Mouse (Mus musculus): Measurements from ENCODE around the gene Cdkal1.

Cdkal1 gene

DNA sequence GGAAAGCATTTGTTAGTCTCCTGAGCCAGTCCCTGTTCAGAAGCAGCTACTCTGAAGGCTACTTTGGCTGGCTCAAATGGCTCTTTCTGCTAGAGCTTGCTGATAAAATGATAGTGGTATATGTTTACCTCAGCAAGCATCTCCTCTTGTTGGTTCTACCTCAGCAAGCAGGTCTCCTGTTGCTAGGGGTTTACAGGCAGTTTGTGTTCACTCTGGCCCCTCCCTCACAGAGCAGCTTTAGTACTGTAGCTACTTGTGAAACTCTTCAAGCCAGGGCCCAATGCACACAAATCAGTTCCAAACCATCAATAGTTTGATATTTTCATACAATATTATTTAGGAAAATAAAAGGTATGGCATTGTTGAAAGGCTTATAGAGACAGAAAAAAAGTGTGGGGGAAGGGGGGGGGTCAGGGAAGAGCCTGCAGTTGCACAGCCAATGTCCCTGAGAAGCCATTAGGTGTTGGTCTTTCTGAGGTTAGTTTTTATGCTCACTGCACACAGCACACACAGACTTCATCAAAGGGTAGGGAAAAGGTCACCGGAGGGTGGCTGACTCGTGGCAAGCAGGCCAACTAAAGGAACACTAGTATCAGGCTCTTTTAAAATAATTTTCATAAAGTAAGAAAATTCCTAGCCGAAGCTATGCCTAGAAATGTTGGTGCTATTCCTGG, 499.9 kb downstream of the Cdkal1 start:
- no peak for DNase-seq (ENCODE audit: low read depth, low spot score)

DNA sequence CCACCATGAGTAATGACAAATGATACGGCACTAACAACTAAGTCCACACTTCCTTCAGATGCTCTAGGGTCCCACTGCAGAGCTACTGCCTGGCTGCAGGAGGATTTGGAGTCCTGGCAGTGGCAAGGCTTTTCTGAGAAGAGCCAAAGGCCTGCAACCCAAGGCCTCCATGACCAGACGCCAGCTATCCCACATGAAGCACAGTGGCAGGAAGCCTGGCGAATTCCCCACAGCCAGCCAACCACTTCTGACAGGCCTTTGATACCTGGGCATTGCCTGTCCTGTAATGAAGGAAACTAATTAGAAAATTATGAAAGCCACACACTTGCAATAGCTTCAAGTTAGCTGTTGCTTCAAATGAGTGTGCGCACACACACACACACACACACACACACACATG, 500.5 kb downstream of the Cdkal1 start:
- no peak for DNase-seq (ENCODE audit: low read depth, low spot score)

DNA sequence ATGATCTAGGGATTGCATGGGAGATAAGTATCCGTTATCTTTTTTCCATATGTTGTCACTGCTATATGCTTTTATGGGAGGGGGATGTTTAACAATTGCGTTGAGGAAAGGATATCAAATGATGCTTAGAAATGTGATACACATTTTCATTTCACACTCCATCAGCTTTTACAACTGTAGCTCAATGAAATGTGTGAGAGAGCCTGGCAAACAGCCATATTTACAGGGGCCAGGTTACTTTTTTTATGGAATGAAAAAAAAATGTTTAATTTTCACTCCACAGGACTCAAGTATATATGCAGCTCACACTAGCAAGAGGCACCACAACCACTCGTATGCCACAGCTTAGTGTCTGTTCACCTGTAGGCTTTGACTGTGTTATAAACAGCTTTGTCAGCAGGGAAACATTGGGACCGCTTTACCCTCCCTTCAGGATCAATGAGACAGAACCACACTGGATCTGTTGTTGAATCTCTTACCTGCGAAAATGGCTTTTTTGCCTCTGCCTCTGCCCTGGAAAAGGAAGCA, 501.5 kb downstream of the Cdkal1 start:
- no peak for DNase-seq (ENCODE audit: low read depth, low spot score)

DNA sequence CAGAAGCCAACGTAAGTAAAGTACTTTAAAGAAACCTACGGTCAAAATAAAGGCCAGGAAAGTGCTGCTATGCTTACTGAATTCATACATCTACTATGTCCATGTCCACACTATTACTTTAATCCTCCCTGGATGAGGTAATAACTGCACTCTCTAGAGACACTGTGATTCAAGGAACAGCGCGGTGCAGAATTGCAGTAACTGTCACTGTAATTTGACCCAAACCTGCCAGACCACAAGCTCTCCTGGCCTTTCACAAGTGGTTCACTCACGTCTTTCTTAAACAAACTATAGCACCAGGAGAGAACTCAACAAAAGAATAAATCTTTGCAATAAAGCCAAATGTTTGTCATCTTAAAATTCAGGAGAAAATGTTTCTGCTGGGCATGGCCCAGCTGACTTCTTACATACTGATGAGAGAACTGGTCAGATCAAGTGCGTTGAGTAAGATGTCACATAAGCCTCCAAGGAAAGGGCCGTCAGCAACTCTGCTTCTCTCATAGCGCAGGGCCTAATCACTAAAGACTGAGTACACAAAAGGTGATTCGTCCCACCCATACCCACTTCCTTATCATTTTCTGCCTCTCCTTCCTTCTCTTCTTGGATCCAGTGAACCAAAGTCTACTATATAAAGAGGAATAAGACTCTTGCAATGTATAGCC, 504.3 kb downstream of the Cdkal1 start:
- no peak for DNase-seq (ENCODE audit: low read depth, low spot score)

DNA sequence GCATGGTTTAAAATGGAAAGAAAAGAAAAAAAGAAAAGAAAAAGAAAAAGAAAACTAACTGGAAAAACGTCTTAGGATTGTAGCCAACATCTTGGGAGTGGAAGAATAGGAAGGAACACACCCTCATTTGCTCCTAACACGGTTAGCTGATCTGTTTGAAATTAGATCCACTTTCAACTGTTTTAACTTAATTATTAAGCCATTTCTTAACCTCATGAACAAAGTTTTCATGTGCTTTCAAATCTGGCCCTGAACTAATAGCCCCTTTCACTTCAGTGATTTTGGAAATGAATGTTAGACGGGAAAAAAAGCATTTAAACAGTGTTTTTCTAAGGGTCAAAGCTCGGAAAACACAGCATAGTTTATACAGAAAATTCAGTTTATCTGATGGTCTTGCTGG, 505.5 kb downstream of the Cdkal1 start:
- no peak for DNase-seq (ENCODE audit: low read depth, low spot score)

DNA sequence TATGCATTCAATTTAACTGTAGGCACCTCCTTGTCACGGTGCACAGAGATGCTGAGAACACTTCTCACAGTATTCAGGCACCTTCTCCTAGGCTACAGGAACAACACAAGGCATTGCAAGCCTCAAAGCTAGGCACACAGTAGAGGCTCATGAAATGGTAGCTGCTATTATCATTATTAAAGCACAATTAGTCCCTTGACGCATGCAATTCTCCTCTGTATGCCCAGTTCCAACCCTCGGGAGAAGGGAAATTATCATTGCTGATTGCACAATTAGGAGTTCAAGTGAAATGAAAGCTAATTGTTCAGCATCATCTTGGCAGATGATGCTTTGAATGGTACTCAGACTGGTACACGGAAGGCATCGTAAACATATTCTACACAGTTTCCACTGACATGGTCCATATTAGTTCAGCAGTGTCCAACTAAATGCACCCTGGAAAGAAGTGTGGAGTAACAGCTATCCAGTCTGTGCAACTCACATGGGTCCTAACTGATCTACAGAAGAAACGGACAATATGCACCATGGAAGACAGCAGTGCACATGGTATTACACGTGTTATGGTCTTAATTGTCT, 506.0 kb downstream of the Cdkal1 start:
- no peak for DNase-seq (ENCODE audit: low read depth, low spot score)

DNA sequence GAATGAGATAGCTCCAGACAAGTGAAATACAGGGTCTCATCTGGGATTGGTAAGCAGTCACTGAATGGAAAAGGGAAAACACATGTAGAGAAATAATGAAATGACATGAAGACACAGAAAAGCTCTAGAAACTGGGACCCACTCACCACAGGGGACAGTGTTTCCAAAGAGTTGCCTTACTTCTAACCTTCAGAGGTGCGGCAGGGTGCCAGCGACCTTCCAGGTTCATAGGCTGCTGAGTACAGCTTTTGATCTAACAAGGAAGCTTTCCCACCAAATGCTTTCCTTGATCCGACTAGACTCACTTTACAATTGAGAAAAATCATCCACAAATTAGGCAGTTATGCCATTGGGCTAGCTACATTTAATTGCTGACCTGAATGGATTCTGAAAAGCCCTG, 507.1 kb downstream of the Cdkal1 start:
- DNase-seq (ENCODE audit: low read depth, low spot score): no peak

DNA sequence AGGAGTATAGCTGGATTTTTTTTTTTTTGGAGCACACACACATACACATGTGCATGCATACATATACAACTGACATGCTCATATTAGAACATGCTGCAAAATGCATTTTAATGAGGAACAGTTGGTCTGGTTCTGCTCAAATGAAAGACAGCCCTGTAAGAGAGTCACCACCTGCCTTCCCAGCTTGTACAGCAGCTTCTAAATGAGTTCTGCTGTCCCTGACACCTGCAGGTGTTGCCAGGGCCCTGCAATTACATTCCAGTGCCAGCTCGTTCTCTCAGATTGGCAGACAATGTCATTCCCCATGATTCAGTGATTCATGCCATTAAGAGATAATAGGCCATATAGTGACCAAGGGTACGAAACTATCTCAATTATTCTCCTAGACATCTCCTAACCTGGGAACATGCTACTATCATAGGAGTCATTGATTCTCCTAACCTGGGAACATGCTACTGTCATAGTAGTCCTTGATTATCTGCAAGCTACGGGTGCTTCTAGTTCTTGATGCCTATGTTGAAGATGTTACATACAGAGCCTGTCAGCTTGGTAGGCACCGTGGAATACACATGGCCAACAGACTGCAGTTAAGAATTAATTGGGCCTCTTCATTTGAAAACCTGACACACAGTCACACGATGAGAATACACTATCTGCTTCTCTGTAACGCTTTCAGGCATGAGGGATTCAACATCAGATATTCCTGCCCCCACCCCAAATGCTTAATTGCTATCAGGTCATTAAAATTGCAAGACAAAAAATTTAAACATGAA, 522.6 kb downstream of the Cdkal1 start:
- no peak for DNase-seq (ENCODE audit: low read depth, low spot score)

DNA sequence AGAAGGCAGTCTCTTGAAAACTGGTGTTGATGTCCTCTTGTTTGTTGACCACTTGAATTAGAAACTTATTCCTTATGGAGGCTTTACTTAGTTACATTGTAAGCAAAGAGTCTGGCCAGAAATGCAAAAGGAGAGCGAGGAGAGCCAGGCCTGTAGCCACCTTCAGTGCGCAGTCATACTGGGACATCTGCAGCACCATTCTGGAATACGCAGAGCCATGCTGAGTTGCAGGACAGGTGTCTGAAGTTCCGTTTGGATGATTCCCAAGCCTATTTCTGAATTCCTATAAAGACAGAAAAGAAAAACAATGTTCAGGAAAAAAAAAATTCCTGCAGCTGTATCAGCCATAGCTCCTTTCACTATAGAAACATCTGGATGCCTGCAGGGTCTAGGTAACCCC, 529.5 kb downstream of the Cdkal1 start:
- DNase-seq (ENCODE audit: low read depth, low spot score): no peak

DNA sequence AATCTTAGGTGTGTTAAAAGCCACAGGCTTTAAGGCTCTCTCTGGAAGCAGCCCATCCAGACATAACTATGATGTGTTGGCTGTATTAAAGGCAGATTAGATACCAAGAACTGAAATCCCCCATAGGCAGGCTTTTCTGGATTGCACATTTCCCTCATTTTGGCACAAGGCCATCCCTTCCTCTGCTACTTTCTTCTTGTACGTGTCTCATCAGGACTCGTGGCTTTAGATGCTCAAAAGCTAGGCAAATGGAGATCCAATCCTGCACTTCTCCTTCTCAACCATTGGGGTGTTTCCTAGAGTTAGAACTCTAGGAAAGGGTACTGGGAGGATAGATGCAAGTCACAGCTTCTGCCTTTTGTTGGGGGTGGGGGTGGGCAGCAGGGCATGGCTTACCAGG, 535.1 kb downstream of the Cdkal1 start:
- no peak for DNase-seq (ENCODE audit: low read depth, low spot score)

DNA sequence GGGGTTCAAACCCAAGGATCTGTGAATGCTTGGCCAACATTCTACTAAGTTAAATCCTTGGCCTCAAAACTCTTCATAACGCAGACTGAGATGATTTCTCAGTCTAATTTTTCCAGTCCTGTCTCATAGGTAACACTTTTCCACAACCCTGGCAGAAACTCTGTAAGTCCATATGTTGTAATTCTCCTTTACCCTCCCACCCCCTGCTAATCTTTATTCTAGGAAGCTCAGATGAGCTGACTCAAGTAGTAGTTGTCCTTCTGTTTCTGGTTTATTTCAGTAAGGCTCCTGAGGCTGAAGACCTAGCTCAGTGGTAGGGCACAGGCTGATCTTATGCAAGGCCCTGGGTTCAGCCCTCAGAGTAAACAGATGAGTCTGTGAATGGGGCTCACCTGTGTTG, 537.8 kb downstream of the Cdkal1 start:
- no peak for DNase-seq (ENCODE audit: low read depth, low spot score)

DNA sequence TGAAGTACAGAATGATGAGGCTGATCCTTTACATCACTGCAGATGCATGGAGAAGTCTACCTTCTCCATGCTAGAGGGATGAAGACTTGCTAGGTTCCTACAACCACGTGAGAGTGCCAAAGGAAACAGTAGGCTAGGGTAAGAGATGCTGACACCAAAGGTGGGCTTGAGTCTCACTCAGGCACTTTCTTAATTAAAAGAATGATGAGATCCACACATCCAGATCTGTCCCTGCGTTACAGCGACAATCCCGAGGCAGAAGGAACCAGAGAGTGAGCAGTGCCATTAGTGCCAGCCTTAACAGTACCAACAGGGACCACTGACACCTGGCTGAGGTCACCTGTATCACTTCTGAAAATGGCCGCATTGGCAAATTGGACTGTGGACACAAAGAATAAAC, 539.2 kb downstream of the Cdkal1 start:
- DNase-seq (ENCODE audit: low read depth, low spot score): no peak

DNA sequence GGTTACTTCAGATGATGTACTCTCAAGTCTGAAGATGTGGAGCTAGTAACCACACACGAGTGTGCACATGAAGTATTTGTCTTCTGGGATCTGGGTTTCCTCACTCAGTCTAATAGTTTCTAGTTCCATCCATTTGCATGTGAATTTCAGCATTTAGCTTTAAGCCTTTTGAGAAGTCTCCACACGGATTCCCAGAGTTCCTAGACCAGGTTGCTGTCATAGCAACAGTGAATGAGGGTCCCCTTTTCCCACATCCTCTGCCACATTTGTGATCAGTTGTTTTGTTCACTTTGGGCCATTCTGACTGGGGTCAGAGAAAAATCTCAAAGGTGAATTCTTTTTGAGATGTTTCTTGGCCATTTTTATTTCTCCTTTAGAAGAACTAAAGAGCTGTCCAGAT, 543.4 kb downstream of the Cdkal1 start:
- no peak for DNase-seq (ENCODE audit: low read depth, low spot score)

DNA sequence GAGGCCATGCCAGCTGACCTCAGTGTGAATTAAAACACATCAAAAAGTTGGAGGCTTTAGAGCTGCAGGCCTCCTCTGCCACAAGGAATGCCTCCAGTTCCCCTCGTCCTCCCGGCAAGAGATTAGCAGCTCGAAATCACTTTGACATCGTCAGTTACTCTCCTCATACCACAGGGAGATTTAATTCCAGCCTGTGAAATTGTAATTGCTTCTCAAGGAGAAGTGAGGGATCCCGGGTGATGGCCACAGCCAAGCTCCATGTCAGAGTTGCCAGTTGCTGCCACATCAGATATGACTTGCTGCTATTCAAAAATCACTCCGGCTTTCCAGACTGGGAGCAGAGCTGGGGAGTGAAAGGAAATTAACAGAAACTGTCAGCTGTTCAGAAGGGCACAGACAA, 548.1 kb downstream of the Cdkal1 start:
- DNase-seq (ENCODE audit: low read depth, low spot score): no peak

DNA sequence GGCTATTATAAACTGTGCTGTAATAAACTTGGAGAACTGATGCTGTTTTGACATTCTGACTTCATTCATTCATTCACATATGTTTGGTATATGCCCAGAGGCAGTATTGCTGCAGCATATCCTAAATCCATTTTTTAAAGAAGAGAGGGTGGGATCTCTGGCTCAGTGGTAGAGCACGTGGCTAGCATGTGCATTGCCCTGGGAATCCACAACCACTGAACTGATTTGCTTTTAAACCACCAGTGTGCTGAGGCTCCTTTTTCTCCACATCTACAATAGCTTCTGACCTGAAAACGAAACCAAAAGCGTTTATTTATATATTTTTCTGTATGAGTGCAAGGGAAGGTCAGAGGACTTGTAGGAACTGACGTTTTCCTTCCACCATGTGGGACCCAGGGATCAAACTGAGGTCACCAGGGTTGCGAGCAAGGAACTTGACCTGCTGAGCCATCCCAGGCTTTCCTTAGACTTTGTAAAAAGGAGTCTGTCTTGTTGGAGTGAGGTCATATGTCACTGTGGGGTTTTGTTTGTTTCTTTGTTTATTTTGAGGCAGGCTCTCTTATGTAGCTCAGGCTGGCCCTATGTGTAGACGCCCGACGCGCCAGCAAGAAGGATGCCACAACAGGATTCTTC, 562.8 kb downstream of the Cdkal1 start:
- DNase-seq (ENCODE audit: low read depth, low spot score): no peak

DNA sequence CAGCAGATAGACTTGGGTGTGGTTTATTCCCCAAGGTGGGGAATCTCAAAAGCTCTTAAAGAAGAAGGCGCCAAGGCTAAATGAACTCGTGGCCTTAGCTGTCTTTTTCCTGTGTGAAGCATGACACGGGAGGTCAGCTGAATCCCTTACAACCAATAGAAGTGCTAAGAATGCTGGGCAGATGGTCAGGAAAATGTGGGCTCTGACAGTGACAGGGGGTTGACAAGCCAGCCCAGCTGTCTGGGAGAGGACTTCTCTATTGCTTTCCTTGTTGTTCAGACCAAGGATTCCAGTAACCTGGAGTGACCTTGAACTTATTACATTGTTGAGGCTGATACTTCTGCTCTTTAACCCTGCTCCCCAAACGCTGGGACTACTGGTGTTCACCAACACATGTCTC, 564.9 kb downstream of the Cdkal1 start:
- DNase-seq (ENCODE audit: low read depth, low spot score): no peak

DNA sequence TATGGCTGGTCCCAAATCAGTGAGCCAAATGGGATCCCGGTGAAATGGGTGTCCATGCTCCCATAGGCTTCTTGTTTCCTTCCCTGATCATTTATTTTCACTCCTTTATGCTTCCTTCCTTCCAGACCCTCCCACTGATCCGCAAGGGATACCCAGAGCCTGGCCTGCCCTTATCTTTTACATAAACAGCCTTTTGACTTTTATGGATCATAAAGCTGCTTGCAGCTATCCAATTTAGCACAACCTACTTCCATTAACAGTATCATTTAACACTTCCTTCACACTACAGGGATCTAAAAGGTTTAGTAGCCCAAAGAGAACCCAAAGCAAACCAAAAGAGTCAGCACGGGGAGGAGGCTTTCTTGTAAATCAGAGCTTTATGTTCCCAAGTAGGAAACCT, 570.4 kb downstream of the Cdkal1 start:
- no peak for DNase-seq (ENCODE audit: low read depth, low spot score)

DNA sequence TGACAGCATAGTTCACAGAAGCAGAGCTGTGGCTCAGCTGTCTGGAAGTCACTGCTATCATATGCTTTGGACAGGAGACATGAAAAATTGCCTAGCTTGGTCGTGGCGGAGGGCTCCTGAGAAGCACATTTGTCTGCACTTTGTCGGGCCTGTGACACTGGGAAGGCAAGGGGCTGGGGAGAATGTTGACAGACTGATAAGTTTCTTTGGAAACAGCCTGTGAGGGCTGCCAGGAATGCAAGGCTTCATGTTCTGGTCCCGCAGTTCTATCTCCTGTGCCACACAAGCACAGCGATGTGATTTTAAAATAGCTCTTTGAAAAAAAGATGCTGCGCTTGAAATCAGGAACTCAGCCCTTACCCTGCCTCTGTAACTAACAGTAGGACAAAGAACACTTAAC, 573.9 kb downstream of the Cdkal1 start:
- DNase-seq (ENCODE audit: low read depth, low spot score): no peak

DNA sequence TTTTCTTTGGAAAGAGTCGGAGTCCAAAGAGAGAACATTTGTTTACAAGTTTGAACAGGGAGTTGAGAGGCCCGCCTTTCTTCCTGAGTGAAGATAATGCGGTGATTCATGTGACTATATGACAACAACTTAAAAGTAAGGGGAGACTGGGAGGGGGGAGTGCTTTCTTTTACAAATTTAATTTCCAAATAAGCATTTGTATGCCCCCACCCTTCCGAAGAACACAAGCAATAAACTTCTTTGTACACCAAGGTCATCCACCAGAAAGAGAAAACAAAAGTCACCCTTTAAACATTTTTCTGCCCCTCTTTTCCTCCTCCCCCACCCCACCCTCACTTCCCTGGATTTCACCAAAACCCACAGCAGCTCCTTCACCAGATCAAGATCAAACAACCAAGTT, 577.3 kb downstream of the Cdkal1 start:
- no peak for DNase-seq (ENCODE audit: low read depth, low spot score)

DNA sequence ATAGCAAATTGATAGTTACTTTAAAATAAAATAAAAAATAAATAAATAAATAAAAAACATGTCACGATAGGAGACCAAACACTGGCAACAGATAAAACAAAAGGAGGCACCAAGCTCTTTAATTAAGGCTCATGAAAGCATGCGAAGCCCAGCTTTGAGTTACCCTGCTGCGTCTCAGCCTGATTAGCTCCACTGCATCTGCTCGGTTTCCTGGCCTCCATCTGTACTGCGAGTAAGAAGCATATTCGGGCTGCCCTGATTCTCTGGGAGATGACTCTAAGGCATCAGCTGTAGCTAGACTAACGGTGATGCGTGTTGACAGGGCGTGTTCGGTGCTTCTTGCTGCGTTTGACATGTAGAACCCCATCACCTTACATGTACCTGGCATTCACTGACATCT, 581.2 kb downstream of the Cdkal1 start:
- no peak for DNase-seq (ENCODE audit: low read depth, low spot score)

DNA sequence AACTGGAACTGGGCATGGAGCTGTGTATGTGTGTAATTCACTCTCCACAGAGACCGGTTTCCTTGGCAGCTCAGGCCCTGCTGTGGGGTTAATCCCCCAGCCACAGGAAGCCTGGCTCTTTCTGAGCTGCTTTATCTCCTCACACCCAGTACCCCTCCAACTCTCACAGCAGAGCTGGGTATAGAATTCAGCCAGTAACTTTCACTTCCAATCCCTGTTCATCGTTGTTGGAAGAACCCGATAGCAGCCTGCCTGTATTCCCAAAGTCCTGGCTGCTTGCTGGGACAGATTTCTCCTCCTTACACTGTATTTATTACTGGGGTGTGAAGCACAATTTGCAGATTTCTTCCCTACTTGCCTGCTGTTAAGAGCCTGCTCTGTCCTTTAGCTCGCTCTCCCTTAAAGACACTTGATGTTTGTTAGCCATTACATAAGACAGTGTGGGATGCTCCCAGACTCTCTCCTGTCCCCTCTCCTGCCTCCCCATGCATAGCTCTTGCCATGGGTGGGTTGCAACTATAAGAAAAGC, 581.7 kb downstream of the Cdkal1 start:
- DNase-seq (ENCODE audit: low read depth, low spot score): no peak

DNA sequence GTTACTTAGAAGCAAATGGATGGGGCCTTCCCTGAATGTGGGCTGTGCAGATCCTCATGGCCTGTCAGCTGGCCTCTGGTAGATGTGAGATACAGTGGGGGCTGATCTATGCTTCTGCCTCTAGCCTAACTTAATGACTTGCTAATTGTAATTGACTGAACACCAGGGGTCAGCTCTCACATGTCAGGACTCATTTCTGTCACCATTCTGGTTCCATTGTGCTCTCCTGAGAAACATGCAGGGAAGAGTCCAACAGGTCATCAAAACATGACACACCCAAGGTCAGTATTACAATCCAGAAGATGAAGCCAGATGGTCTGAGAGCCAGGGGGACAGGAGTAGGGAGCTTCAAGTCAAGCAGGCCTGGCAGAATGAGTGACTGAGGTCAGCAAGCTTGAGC, 584.0 kb downstream of the Cdkal1 start:
- DNase-seq (ENCODE audit: low read depth, low spot score): no peak

Data from CD4-positive helper T cell, adult 2 months (primary cell).